Comparison of ENCODE assay signal across 24 mouse cellular contexts in the genomic region with DNA sequence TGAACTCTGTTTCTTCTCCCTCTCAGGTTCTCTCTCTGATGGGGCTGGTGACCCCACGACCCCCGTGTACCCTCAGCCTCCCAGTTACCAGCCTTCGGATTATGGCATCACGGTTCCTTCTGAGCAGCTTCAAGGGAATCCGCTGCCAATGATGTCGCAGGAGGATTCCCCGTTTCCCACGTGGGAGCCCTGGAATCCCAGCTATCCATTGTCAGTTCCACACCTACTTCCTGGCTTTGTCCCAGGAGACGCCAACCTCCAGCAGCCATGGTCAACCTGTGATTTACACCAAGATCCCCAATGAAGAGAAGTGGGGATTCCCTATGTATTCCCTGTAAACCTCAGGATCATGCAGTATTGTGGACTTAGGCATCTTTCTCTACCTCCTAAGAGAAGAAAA. TPM values are rescaled to one million over a fixed set of nuclear protein-coding genes. Genes with fewer than 3 reads are reported as not detected.
DNase-seq lines count a peak whose midpoint lies in the region; ATAC-seq and TF ChIP-seq lines count a peak whose summit lies in the region.
"Had no signal": no experiment of that assay in that cellular context is flagged by ENCODE, and none has a peak within 500 bp of the region (broad histone marks: within the 10 kb centered on the region; RNA-seq: fewer than 3 reads in every experiment).

No protein-coding gene starts in this region.

- intact Hi-C loops in heart, adult 2 months (cut with DNase I): no loop called here

- TF ChIP-seq EP300 in heart, adult 2 months (IDR thresholded peaks at IDR 0.05; ENCODE audit: insufficient read depth, low read depth, low read length): no peak

- no peak overlapping the region for H3K4me3 ChIP-seq in heart, embryonic 10.5 days
- H3K4me3 ChIP-seq in heart, adult 2 months: no peak overlapping the region
- no peak overlapping the region for H3K4me3 ChIP-seq in limb, embryonic 10.5 days
- no peak overlapping the region for H3K4me3 ChIP-seq in intestine, postnatal 0 days (ENCODE audit: low read depth, low read length)
- no peak overlapping the region for H3K4me3 ChIP-seq in forebrain, embryonic 14.5 days (ENCODE audit: low read depth, low read length)
- H3K4me3 ChIP-seq: embryonic facial prominence, embryonic 10.5 days; embryonic facial prominence, embryonic 12.5 days; forebrain, embryonic 13.5 days had no signal

- H3K4me2 ChIP-seq in intestine, postnatal 0 days (replicated peaks; ENCODE audit: low read depth): no peak overlapping the region
- no peak overlapping the region for H3K4me2 ChIP-seq in forebrain, embryonic 14.5 days (ENCODE audit: low read length)
- H3K4me2 ChIP-seq: embryonic facial prominence, embryonic 12.5 days; forebrain, embryonic 13.5 days had no signal

- no peaks in the 10 kb centered on the region for H3K9me3 ChIP-seq in heart, embryonic 10.5 days
- no peaks in the 10 kb centered on the region for H3K9me3 ChIP-seq in limb, embryonic 10.5 days (replicated peaks)
- no peaks in the 10 kb centered on the region for H3K9me3 ChIP-seq in intestine, postnatal 0 days (ENCODE audit: control insufficient read depth)
- H3K9me3 ChIP-seq in forebrain, embryonic 14.5 days (replicated peaks; ENCODE audit: control insufficient read depth, low read length): no peaks in the 10 kb centered on the region
- H3K9me3 ChIP-seq: embryonic facial prominence, embryonic 10.5 days; embryonic facial prominence, embryonic 12.5 days; forebrain, embryonic 13.5 days had no signal

- no peaks in the 10 kb centered on the region for H3K36me3 ChIP-seq in heart, embryonic 10.5 days
- H3K36me3 ChIP-seq in heart, adult 2 months (ENCODE audit: control insufficient read depth, insufficient read depth, low read length): no peaks in the 10 kb centered on the region
- H3K36me3 ChIP-seq in limb, embryonic 10.5 days: no peaks in the 10 kb centered on the region
- H3K36me3 ChIP-seq in intestine, postnatal 0 days (ENCODE audit: control insufficient read depth, insufficient read depth): no peaks in the 10 kb centered on the region
- H3K36me3 ChIP-seq in forebrain, embryonic 14.5 days (ENCODE audit: control insufficient read depth, insufficient read depth, low read length): no peaks in the 10 kb centered on the region
- H3K36me3 ChIP-seq: embryonic facial prominence, embryonic 10.5 days; embryonic facial prominence, embryonic 12.5 days had no signal

- no peak for ATAC-seq in intestine, postnatal 0 days
- ATAC-seq in forebrain, embryonic 14.5 days: no peak
- ATAC-seq: activated CD4-positive, CD25-positive, alpha-beta regulatory T cell, adult 4 months; forebrain, embryonic 13.5 days; forebrain, embryonic 16.5 days had no signal

- no peaks in the 10 kb centered on the region for H3K79me2 ChIP-seq in heart, adult 2 months (replicated peaks; ENCODE audit: control insufficient read depth, insufficient read depth, low read length)

- no peak for TF ChIP-seq POLR2A in heart, adult 2 months (IDR thresholded peaks at IDR 0.05; ENCODE audit: insufficient read depth, low read depth, low read length)

- H3K4me1 ChIP-seq in heart, embryonic 10.5 days: no peaks in the 10 kb centered on the region
- H3K4me1 ChIP-seq in heart, adult 2 months (ENCODE audit: control insufficient read depth, insufficient read depth, low read length): no peaks in the 10 kb centered on the region
- H3K4me1 ChIP-seq in limb, embryonic 10.5 days: no peaks in the 10 kb centered on the region
- no peaks in the 10 kb centered on the region for H3K4me1 ChIP-seq in intestine, postnatal 0 days (replicated peaks; ENCODE audit: control insufficient read depth, insufficient read depth, low read length)
- no peaks in the 10 kb centered on the region for H3K4me1 ChIP-seq in forebrain, embryonic 14.5 days (ENCODE audit: control insufficient read depth, insufficient read depth, low read length)
- H3K4me1 ChIP-seq: embryonic facial prominence, embryonic 10.5 days; embryonic facial prominence, embryonic 12.5 days; forebrain, embryonic 13.5 days had no signal

- H3K27ac ChIP-seq in heart, embryonic 10.5 days: no peak overlapping the region
- no peak overlapping the region for H3K27ac ChIP-seq in heart, adult 2 months
- no peak overlapping the region for H3K27ac ChIP-seq in limb, embryonic 10.5 days
- no peak overlapping the region for H3K27ac ChIP-seq in intestine, postnatal 0 days (ENCODE audit: low read depth, low read length)
- H3K27ac ChIP-seq in forebrain, embryonic 14.5 days (ENCODE audit: low read depth, low read length): no peak overlapping the region
- H3K27ac ChIP-seq: embryonic facial prominence, embryonic 10.5 days; embryonic facial prominence, embryonic 12.5 days; forebrain, embryonic 13.5 days had no signal

- no peak overlapping the region for H3K9ac ChIP-seq in heart, adult 2 months (ENCODE audit: low read depth, low read length)
- H3K9ac ChIP-seq in intestine, postnatal 0 days (ENCODE audit: low read depth, low read length): no peak overlapping the region
- no peak overlapping the region for H3K9ac ChIP-seq in forebrain, embryonic 14.5 days (ENCODE audit: low read length)
- H3K9ac ChIP-seq: embryonic facial prominence, embryonic 12.5 days; forebrain, embryonic 13.5 days had no signal

- 78% methylated on average over 9 of the region's 9 CpGs for WGBS in heart, embryonic 10.5 days
- 63% methylated on average over 9 of the region's 9 CpGs for WGBS in heart, adult 2 months
- 87% methylated on average over 9 of the region's 9 CpGs for WGBS in limb, embryonic 10.5 days
- WGBS in intestine, postnatal 0 days: 80% methylated on average over 9 of the region's 9 CpGs
- WGBS in forebrain, embryonic 14.5 days: 87% methylated on average over 9 of the region's 9 CpGs

- TF ChIP-seq CTCF in heart, adult 2 months (IDR thresholded peaks at IDR 0.05): no peak
- no peak for TF ChIP-seq CTCF in intestine, postnatal 0 days (IDR thresholded peaks at IDR 0.05; ENCODE audit: low read depth)

- no peaks in the 10 kb centered on the region for H3K27me3 ChIP-seq in heart, embryonic 10.5 days (ENCODE audit: insufficient read depth, poor library complexity, severe bottlenecking)
- H3K27me3 ChIP-seq in heart, adult 2 months (ENCODE audit: control insufficient read depth, insufficient read depth, low read length): no peaks in the 10 kb centered on the region
- no peaks in the 10 kb centered on the region for H3K27me3 ChIP-seq in limb, embryonic 10.5 days (ENCODE audit: low read depth, poor library complexity, severe bottlenecking)
- no peaks in the 10 kb centered on the region for H3K27me3 ChIP-seq in intestine, postnatal 0 days (replicated peaks; ENCODE audit: control insufficient read depth, insufficient read depth, low read length)
- H3K27me3 ChIP-seq in forebrain, embryonic 14.5 days (replicated peaks; ENCODE audit: control insufficient read depth, insufficient read depth, low read length): no peaks in the 10 kb centered on the region
- H3K27me3 ChIP-seq: embryonic facial prominence, embryonic 12.5 days; forebrain, embryonic 13.5 days had no signal

- DNase-seq in heart, embryonic 10.5 days (ENCODE audit: low spot score): peak; percentile 60
- no peak for DNase-seq in heart, adult 2 months
- peak; percentile 18 for DNase-seq in R1 (ENCODE audit: low read depth, low spot score)
- DNase-seq in limb, embryonic 10.5 days (ENCODE audit: low spot score): peak; percentile 2
- DNase-seq in forebrain, embryonic 14.5 days (ENCODE audit: low spot score): no peak
- DNase-seq: adrenal gland, adult 8-10 months; adrenal gland, postnatal 14 days; adrenal gland, postnatal 36 days; cerebellum, adult 11-12 months; cerebellum, adult 2 months; cerebellum, adult 9-10 months; cerebellum, postnatal 10 days; cerebellum, postnatal 25 days had no signal

RNA-seq across cellular contexts. Expression of a gene that starts 14.4 kb away (rescaled TPM):
- not detected in 2 replicates for polyA plus RNA-seq in heart, embryonic 10.5 days (2016; fragmentation: Nextera tagmentation; extraction: Ambion mirVana)
- not detected for total RNA-seq in heart, adult 2 months (2021)
- not detected in 2 replicates for polyA plus RNA-seq in heart, adult 2 months (2012; rRNA removed)
- polyA plus RNA-seq in limb, embryonic 10.5 days (2016; fragmentation: Nextera tagmentation; extraction: Ambion mirVana): not detected in 2 replicates
- polyA plus RNA-seq in intestine, postnatal 0 days (2015; fragmentation: Nextera tagmentation; extraction: Ambion mirVana): not detected in 2 replicates
- polyA plus RNA-seq in forebrain, embryonic 14.5 days (2014; fragmentation: Nextera tagmentation; extraction: Ambion mirVana): not detected in 2 replicates
- total RNA-seq: adrenal gland, adult 18-20 months; adrenal gland, adult 8-10 months; adrenal gland, postnatal 14 days; adrenal gland, postnatal 36 days; MEL had no signal
- polyA plus RNA-seq: activated CD4-positive, CD25-positive, alpha-beta regulatory T cell, adult 4 months; cerebellum, adult 2 months; cortical plate, adult 2 months; embryonic facial prominence, embryonic 10.5 days; embryonic facial prominence, embryonic 12.5 days; embryonic facial prominence, embryonic 14.5 days; forebrain, embryonic 11.5 days; forebrain, embryonic 13.5 days; forebrain, embryonic 16.5 days had no signal

RNA-seq across cellular contexts. Expression of a gene that starts 26.9 kb away (rescaled TPM):
- polyA plus RNA-seq in heart, embryonic 10.5 days (2016; fragmentation: Nextera tagmentation; extraction: Ambion mirVana): 71.2 and 86.8 TPM in 2 replicates
- 10 to 100 TPM; 32.5 to 41.9 TPM for total RNA-seq in heart, adult 2 months (2021)
- 26.2 and 42.8 TPM in 2 replicates for polyA plus RNA-seq in heart, adult 2 months (2012; rRNA removed)
- 101 and 126 TPM in 2 replicates for polyA plus RNA-seq in limb, embryonic 10.5 days (2016; fragmentation: Nextera tagmentation; extraction: Ambion mirVana)
- 47.5 and 51.6 TPM in 2 replicates for polyA plus RNA-seq in intestine, postnatal 0 days (2015; fragmentation: Nextera tagmentation; extraction: Ambion mirVana)
- 142 and 193 TPM in 2 replicates for polyA plus RNA-seq in forebrain, embryonic 14.5 days (2014; fragmentation: Nextera tagmentation; extraction: Ambion mirVana)

RNA-seq across cellular contexts. Expression of a gene that starts 28.2 kb away (rescaled TPM):
- 0.36 and 0.47 TPM in 2 replicates for polyA plus RNA-seq in heart, embryonic 10.5 days (2016; fragmentation: Nextera tagmentation; extraction: Ambion mirVana)
- under 1 TPM in 1 of 2 experiments, not detected in 1; 0.41 TPM for total RNA-seq in heart, adult 2 months (2021)
- 0.23 and 0.84 TPM in 2 replicates for polyA plus RNA-seq in heart, adult 2 months (2012; rRNA removed)
- polyA plus RNA-seq in limb, embryonic 10.5 days (2016; fragmentation: Nextera tagmentation; extraction: Ambion mirVana): 0.91 TPM in 1 of 2 replicates, not detected in the other
- 0.76 and 0.83 TPM in 2 replicates for polyA plus RNA-seq in intestine, postnatal 0 days (2015; fragmentation: Nextera tagmentation; extraction: Ambion mirVana)
- 0.24 and 0.30 TPM in 2 replicates for polyA plus RNA-seq in forebrain, embryonic 14.5 days (2014; fragmentation: Nextera tagmentation; extraction: Ambion mirVana)
- total RNA-seq: adrenal gland, postnatal 36 days; MEL had no signal
- polyA plus RNA-seq: activated CD4-positive, CD25-positive, alpha-beta regulatory T cell, adult 4 months; cortical plate, adult 2 months; forebrain, embryonic 16.5 days had no signal

RNA-seq across cellular contexts. Expression of a gene that starts 55.1 kb away (rescaled TPM):
- 10.2 and 12.1 TPM in 2 replicates for polyA plus RNA-seq in heart, embryonic 10.5 days (2016; fragmentation: Nextera tagmentation; extraction: Ambion mirVana)
- 1 to 10 TPM; 1.1 to 1.7 TPM for total RNA-seq in heart, adult 2 months (2021)
- 1.1 and 1.3 TPM in 2 replicates for polyA plus RNA-seq in heart, adult 2 months (2012; rRNA removed)
- 17.0 and 24.1 TPM in 2 replicates for polyA plus RNA-seq in limb, embryonic 10.5 days (2016; fragmentation: Nextera tagmentation; extraction: Ambion mirVana)
- polyA plus RNA-seq in intestine, postnatal 0 days (2015; fragmentation: Nextera tagmentation; extraction: Ambion mirVana): 4.6 and 4.9 TPM in 2 replicates
- polyA plus RNA-seq in forebrain, embryonic 14.5 days (2014; fragmentation: Nextera tagmentation; extraction: Ambion mirVana): 2.5 and 3.1 TPM in 2 replicates

Comparison
In these comparisons a context has a peak if more than half of its experiments do, and no peak if none do; other contexts are left out.
1. DNase-seq: peak in heart, embryonic 10.5 days (single experiment), R1 (single experiment) and limb, embryonic 10.5 days (single experiment); none in heart, adult 2 months (0 of 2) and forebrain, embryonic 14.5 days (single experiment).